Mouse (Mus musculus) myocyte (in vitro differentiated cells): ENCODE results near the gene Dusp13.

Experiments
- CEBPB ChIP-seq: IDR thresholded peaks from 2 replicates; pipeline ENCODE4 v1.6.1; 2011; ENCODE audit warnings: mild to moderate bottlenecking, moderate library complexity; ENCODE audit not compliant: poor library complexity, insufficient read depth, severe bottlenecking
- MAX ChIP-seq: IDR thresholded peaks from one replicate; pipeline ENCODE4 v1.6.1; 2011; ENCODE audit warnings: low read depth, mild to moderate bottlenecking, control low read depth
- MYOD1 ChIP-seq, 3 experiments: IDR thresholded peaks; one replicate each; pipeline ENCODE4 v1.6.1; 2011; ENCODE audit warnings: control low read depth in 2 of 3, low read depth in 2 of 3, mild to moderate bottlenecking in 2 of 3, moderate library complexity in 1 of 3; ENCODE audit not compliant: insufficient read length in 2 of 3, control insufficient read depth in 1 of 3
- POLR2A ChIP-seq: IDR thresholded peaks from one replicate; pipeline ENCODE4 v1.6.1; 2011; ENCODE audit warnings: low read depth, mild to moderate bottlenecking, control low read depth, moderate library complexity; ENCODE audit not compliant: insufficient read length
- POLR2AphosphoS2 ChIP-seq: IDR thresholded peaks from one replicate; pipeline ENCODE4 v1.6.1; 2011; ENCODE audit warnings: low read depth, control low read depth; ENCODE audit not compliant: insufficient read length
- TCF12 ChIP-seq: IDR thresholded peaks from one replicate; pipeline ENCODE4 v1.6.1; 2011; ENCODE audit warnings: mild to moderate bottlenecking, control low read depth; ENCODE audit not compliant: poor library complexity, insufficient read depth, severe bottlenecking
- TCF3 ChIP-seq: IDR thresholded peaks from one replicate; pipeline ENCODE4 v1.6.1; 2011; ENCODE audit warnings: low read depth, control low read depth; ENCODE audit not compliant: insufficient read length
- USF1 ChIP-seq: IDR thresholded peaks from one replicate; pipeline ENCODE4 v1.6.1; 2011; ENCODE audit warnings: low read depth, mild to moderate bottlenecking, control low read depth, moderate library complexity

- TF ChIP-seq POLR2A (no peak), MAX (no peak), TCF3 (no peak), USF1 (no peak), MYOD1 (IDR thresholded peaks at IDR 0.05; ENCODE audit: control insufficient read depth in 1 of 3, insufficient read length in 2 of 3, low read depth in 2 of 3) (no peak), CEBPB (no peak), POLR2AphosphoS2 (no peak), TCF12 (no peak)
These were observed 3.4 kb downstream of the Dusp13 start for GRCm38 (mm10) chr14:21747436-21748141.
